Mouse (Mus musculus): ENCODE results near the gene Chrdl2.
"Not testable (repeated sequence)": the region's sequence is repeated elsewhere in the genome, so short reads cannot be mapped to it uniquely, and the experiment has no call there.

Chrdl2 gene

DNA sequence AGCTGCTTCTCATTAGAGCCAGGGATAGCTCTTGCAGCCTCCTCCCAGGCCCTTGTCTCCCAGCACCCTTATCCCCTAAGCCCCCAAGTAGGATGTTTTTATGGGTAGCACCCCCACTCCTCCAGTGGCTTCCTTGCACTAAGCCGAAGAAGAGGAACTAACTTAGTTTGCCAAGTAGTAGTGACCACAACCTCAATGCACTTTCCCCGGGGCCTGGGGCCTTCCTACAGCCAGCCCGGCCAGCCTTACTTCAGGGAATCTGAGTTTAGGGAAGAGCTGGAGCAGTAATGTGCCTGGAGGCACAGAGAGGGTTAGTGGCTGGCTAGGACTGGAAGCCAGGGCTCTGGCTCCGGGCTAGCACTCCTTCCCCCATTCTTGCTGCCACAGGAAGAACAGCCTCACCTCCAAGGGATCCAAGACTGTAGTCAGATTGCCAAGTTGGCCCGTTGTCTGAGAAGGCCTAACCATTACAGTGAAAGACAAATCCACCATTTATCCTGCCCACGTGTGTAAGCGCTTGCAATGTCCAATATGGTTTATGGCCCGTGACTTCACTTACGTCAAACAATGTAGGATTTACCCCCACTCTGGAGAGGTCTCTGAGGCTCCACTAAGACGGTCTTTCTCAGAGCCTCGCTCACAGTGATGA is 29.0 kb downstream of the Chrdl2 start:
- DNase-seq (ENCODE audit: low read depth in 2 of 2, low spot score in 2 of 2), result no peak

GRCm38 (mm10) chr7:100036050-100036449 is 30.1 kb downstream of the Chrdl2 start:
- DNase-seq (ENCODE audit: low read depth in 2 of 2, low spot score in 2 of 2), result no peak

- no peak for DNase-seq (ENCODE audit: low read depth in 2 of 2, low spot score in 2 of 2)
These were observed 30.5 kb downstream of the Chrdl2 start for GRCm38 (mm10) chr7:100036495-100036894.

DNA sequence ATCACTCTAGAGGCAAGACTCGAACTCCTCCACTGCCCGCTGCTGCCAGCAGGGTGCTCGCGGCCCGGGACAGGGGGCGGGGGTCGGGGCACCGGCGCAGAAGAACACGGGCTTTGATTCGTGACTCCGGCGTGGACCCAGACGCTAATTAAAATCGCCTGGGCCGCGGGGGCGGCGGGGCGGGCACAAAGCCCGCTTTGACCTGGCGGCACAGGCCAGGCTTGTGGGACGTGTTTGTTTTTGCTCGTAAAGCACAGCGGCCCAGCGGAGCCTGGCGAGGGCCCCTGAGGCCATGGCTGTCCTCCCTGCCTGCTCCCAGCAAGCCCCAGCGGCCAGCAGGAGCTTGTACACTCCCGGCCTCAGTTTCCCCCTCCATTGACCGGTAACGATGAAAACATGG is 36.1 kb downstream of the Chrdl2 start:
- DNase-seq (ENCODE audit: low read depth in 2 of 2, low spot score in 2 of 2), result no peak

GRCm38 (mm10) chr7:100043096-100043495 is 37.1 kb downstream of the Chrdl2 start:
- DNase-seq (ENCODE audit: low read depth in 2 of 2, low spot score in 2 of 2), result no peak

- no peak for DNase-seq (ENCODE audit: low read depth in 2 of 2, low spot score in 2 of 2)
These were observed 37.6 kb downstream of the Chrdl2 start for GRCm38 (mm10) chr7:100043605-100044031.

DNA sequence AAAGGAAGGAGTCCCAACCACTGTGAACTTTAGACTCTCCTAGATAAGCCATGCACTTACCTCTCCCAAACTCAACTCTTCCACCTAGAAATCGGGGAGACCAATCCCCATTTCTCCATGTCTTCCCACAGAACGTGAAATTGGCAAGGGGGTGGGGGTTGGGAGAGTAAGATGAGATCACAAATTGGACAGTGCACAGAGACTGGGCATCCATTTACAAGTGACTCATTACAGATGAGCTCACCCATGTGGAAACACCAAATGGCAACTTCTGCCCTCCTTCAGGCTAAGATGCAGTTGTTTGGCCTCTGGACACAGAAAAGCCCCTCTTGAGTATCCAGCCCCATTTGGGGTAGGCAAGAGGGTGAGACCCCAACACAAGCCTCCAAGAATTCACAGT is 40.5 kb downstream of the Chrdl2 start:
- no peak for DNase-seq (ENCODE audit: low read depth in 2 of 2, low spot score in 2 of 2)

- no peak for DNase-seq (ENCODE audit: low read depth in 2 of 2, low spot score in 2 of 2)
These were observed 45.9 kb downstream of the Chrdl2 start for GRCm38 (mm10) chr7:100051904-100052303.

GRCm38 (mm10) chr7:100052991-100053390 is 47.0 kb downstream of the Chrdl2 start:
- DNase-seq (ENCODE audit: low read depth in 2 of 2, low spot score in 2 of 2), result not testable (repeated sequence)

DNA sequence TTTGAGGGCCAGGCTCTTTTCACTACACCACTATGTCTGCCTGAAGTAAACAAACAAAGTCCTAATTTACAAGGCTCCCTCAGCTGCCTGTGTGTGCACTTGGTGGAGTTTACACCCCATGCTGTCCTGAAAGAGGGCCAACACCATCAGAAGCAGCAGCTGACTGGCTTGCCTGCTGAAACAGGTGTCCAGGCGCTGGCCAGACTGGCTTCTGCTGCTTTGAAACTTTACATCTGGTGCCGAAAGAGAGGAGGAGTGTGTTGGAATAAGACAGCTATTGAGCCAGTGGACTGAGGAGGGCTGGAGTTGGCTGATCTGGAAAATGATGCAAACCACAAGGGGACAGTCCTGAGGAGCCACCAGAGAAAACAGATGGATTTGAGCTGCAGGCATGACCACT is 68.0 kb downstream of the Chrdl2 start:
- no peak for DNase-seq (ENCODE audit: low read depth in 2 of 2, low spot score in 2 of 2)

GRCm38 (mm10) chr7:100076296-100076695 is 70.3 kb downstream of the Chrdl2 start:
- DNase-seq (ENCODE audit: low read depth in 2 of 2, low spot score in 2 of 2), result no peak

GRCm38 (mm10) chr7:100077071-100077470 is 71.1 kb downstream of the Chrdl2 start:
- DNase-seq (ENCODE audit: low read depth in 2 of 2, low spot score in 2 of 2), result no peak

DNA sequence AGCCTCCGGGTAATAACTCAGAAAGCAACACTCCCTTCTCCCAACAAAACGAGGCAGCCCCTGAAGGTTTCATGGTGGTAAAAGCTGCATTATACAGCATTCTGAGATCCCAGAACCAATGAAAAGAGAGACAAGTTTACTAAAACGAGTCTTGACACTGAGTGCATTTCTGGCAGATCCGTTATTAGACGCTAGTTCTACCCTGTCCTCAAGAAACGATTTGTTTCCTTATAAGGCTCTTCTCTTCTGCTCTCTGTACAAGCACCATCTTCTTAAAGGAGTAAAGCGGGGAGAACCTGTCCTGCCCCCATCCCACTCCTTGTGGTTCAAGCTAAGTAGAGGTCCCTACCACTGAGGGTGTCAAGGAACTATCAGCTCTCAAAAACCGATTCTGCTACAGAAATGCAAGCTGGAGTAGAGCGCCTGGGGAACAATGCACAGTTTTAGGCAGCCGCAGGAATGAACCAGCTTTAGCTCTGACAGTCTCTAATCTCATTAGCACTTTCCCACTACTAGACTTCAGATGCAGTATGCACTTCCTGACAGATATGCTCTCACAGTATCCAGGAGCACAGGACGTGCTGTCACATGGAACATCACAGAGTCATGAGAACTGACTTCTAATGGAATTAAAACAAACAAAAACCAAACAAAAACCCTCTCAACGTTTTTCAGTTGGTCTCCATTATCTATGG is 74.3 kb downstream of the Chrdl2 start:
- no peak for DNase-seq (ENCODE audit: low read depth in 2 of 2, low spot score in 2 of 2)

DNA sequence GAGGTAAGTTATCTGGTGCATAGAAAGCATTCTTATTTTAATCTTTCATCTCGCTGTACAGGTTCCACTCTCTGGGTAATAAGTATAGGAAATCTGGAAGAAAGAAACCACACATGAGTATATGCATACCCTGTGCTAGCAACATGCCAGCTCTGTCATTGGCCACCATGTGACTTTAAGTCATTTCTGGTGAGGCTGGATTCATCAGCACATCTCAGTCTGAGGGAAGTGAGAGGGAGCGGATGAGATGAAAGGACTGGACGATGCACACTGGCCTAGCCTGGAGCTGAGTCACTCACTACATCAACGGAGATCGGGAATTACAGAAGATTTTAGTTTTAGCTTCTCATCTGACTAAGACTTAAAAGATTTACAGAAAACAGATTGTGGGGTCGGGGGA is 76.9 kb downstream of the Chrdl2 start:
- DNase-seq (ENCODE audit: low read depth in 2 of 2, low spot score in 2 of 2), result no peak

- no peak for DNase-seq (ENCODE audit: low read depth in 2 of 2, low spot score in 2 of 2)
These were observed 77.8 kb downstream of the Chrdl2 start for GRCm38 (mm10) chr7:100083812-100084211.

Measured in CD8-positive naive resting alpha-beta T cell, adult 2 months (primary cell).